Mouse (Mus musculus) forebrain, embryonic 11.5 days (tissue): ENCODE data around the gene Nup50. TPM values are rescaled to one million over a fixed set of nuclear protein-coding genes. Genes with fewer than 3 reads are reported as not detected.
"Not testable (repeated sequence)": the region's sequence is repeated elsewhere in the genome, so short reads cannot be mapped to it uniquely, and the experiment has no call there.

Source experiments
- ATAC-seq: fragments of 200-750 bp; cut with Nextera tagmentation; replicated peaks from 2 replicates; pipeline ENCODE4 v1.8.0; 2017; ENCODE audit warnings: moderate TSS enrichment; ENCODE audit not compliant: low FRiP score
- DNase-seq: peaks from one replicate; pipeline ENCODE4 v3.0.0-alpha.2; 2017; ENCODE audit warnings: low spot score
- H3K27ac ChIP-seq: fragments of 300-500 bp; sonication (generic); 2 replicates; pipeline ENCODE4 v1.5.1; 2014; ENCODE audit warnings: low read depth, low read length
- H3K27me3 ChIP-seq: fragments of 300-500 bp; sonication (generic); 2 replicates; pipeline ENCODE4 v1.6.1; 2014; ENCODE audit warnings: mild to moderate bottlenecking, low read length, mixed read lengths; ENCODE audit not compliant: control insufficient read depth, insufficient read depth
- H3K36me3 ChIP-seq: fragments of 300-500 bp; sonication (generic); 2 replicates; pipeline ENCODE4 v1.6.1; 2014; ENCODE audit warnings: mild to moderate bottlenecking, low read length, moderate library complexity, mixed read lengths; ENCODE audit not compliant: control insufficient read depth, insufficient read depth
- H3K4me1 ChIP-seq: fragments of 300-500 bp; sonication (generic); replicated peaks from 2 replicates; pipeline ENCODE4 v1.6.1; 2014; ENCODE audit warnings: low read length, mixed read lengths; ENCODE audit not compliant: control insufficient read depth, insufficient read depth
- H3K4me2 ChIP-seq: fragments of 300-500 bp; sonication (generic); 2 replicates; pipeline ENCODE4 v1.6.1; 2014; ENCODE audit warnings: low read depth, mild to moderate bottlenecking, low read length, moderate library complexity, mixed read lengths; ENCODE audit not compliant: severe bottlenecking
- H3K4me3 ChIP-seq: fragments of 300-500 bp; sonication (generic); 2 replicates; pipeline ENCODE4 v1.5.1; 2014; ENCODE audit warnings: low read depth, low read length
- H3K9ac ChIP-seq: fragments of 300-500 bp; sonication (generic); 2 replicates; pipeline ENCODE4 v1.6.1; 2014; ENCODE audit warnings: low read length
- H3K9me3 ChIP-seq: fragments of 300-500 bp; sonication (generic); 2 replicates; pipeline ENCODE4 v1.6.1; 2016; ENCODE audit warnings: low read length, mixed read lengths; ENCODE audit not compliant: control insufficient read depth
- WGBS: fragments of 180-500 bp; shearing (Covaris S2); extraction: QIAGEN DNeasy Blood & Tissue Kit; methylation state at CpG from one replicate; pipeline ENCODE4 v1.1.7; 2014; 5-methylcytosine and 5-hydroxymethylcytosine counted together
- polyA plus RNA-seq: library from polyadenylated mRNA; unstranded; fragments of >200 nt; fragmentation: Nextera tagmentation; extraction: Ambion mirVana; gene quantifications from 2 replicates; pipeline ENCODE4 v1.2.1, GENCODE M21; 2014

Nup50 gene
- polyA plus RNA-seq: 75.8 and 79.7 TPM in 2 replicates

GRCm38 (mm10) chr15:84922884-84923507 is at the start of gene Nup50:
Gene Nup50 (plus strand): TSS chr15:84923411.
- no peaks in the 10 kb centered on the region for H3K36me3 ChIP-seq
- peak within 1 kb of the TSS; percentile 94 for H3K27ac ChIP-seq
- peak within 1 kb of the TSS; percentile 98 for H3K4me3 ChIP-seq
- H3K27me3 ChIP-seq: no peaks in the 10 kb centered on the region
- peaks cover 4% of the 10 kb centered on the region; the same call in 1 of the 2 replicates for H3K4me1 ChIP-seq
- ATAC-seq (peak; percentile 92), DNase-seq (peak; percentile 100)
- H3K4me2 ChIP-seq: peak within 1 kb of the TSS; percentile 79
- no peaks in the 10 kb centered on the region for H3K9me3 ChIP-seq
- peak within 1 kb of the TSS; percentile 93 for H3K9ac ChIP-seq
- under 1% methylated on average over 58 of the region's 60 CpGs for WGBS

GRCm38 (mm10) chr15:84873867-84874266 is 49.3 kb upstream of the Nup50 start:
- Histone ChIP-seq H3K36me3 (no peaks in the 10 kb centered on the region), H3K4me1 (no peaks in the 10 kb centered on the region), H3K9me3 (no peaks in the 10 kb centered on the region), H3K4me3 (no peak overlapping the region), H3K4me2 (no peak overlapping the region), H3K9ac (no peak overlapping the region), H3K27me3 (no peaks in the 10 kb centered on the region), H3K27ac (no peak overlapping the region)
- DNase-seq (no peak), ATAC-seq (no peak)
- 90% methylated on average over 4 of the region's 4 CpGs for WGBS

- Histone ChIP-seq H3K9me3 (no peaks in the 10 kb centered on the region), H3K27me3 (no peaks in the 10 kb centered on the region), H3K9ac (no peak overlapping the region), H3K4me2 (no peak overlapping the region), H3K27ac (no peak overlapping the region), H3K36me3 (no peaks in the 10 kb centered on the region), H3K4me1 (no peaks in the 10 kb centered on the region), H3K4me3 (no peak overlapping the region)
- WGBS: 87% methylated on average over 12 of the region's 12 CpGs
- no peak for DNase-seq
- no peak for ATAC-seq
Measured at GRCm38 (mm10) chr15:84877029-84877815, 46.0 kb upstream of the Nup50 start.

GRCm38 (mm10) chr15:84888066-84888465 is 35.1 kb upstream of the Nup50 start:
- WGBS: 88% methylated on average over 12 of the region's 12 CpGs
- no peaks in the 10 kb centered on the region for H3K27me3 ChIP-seq
- no peak for DNase-seq

GRCm38 (mm10) chr15:84891246-84891645 is 32.0 kb upstream of the Nup50 start:
- no peak overlapping the region for H3K27ac ChIP-seq
- no peak overlapping the region for H3K4me3 ChIP-seq
- ATAC-seq (no peak), DNase-seq (no peak)
- no peak overlapping the region for H3K9ac ChIP-seq
- no peaks in the 10 kb centered on the region for H3K27me3 ChIP-seq
- no peak overlapping the region for H3K4me2 ChIP-seq
- no peaks in the 10 kb centered on the region for H3K9me3 ChIP-seq
- WGBS: 42% methylated on average over 3 of the region's 3 CpGs
- H3K4me1 ChIP-seq: no peaks in the 10 kb centered on the region
- H3K36me3 ChIP-seq: no peaks in the 10 kb centered on the region

More at GRCm38 (mm10) chr15:84888066-84888465, 35.1 kb upstream of the Nup50 start:
- ATAC-seq: no peak
- Histone ChIP-seq H3K9ac (no peak overlapping the region), H3K4me3 (no peak overlapping the region), H3K27ac (no peak overlapping the region), H3K4me2 (no peak overlapping the region), H3K36me3 (no peaks in the 10 kb centered on the region), H3K4me1 (no peaks in the 10 kb centered on the region), H3K9me3 (no peaks in the 10 kb centered on the region)

- Histone ChIP-seq H3K27ac (no peak overlapping the region), H3K4me2 (no peak overlapping the region), H3K4me3 (no peak overlapping the region), H3K4me1 (no peaks in the 10 kb centered on the region), H3K9me3 (no peaks in the 10 kb centered on the region), H3K9ac (no peak overlapping the region), H3K36me3 (no peaks in the 10 kb centered on the region), H3K27me3 (no peaks in the 10 kb centered on the region)
- no peak for ATAC-seq
- DNase-seq: peak; percentile 79
- WGBS: 2% methylated on average over 3 of the region's 3 CpGs
Measured at GRCm38 (mm10) chr15:84891658-84892057, 31.6 kb upstream of the Nup50 start.

GRCm38 (mm10) chr15:84896216-84896615 is 27.0 kb upstream of the Nup50 start:
- 76% methylated on average over 10 of the region's 10 CpGs for WGBS
- H3K27me3 ChIP-seq: not testable (repeated sequence)

GRCm38 (mm10) chr15:84896664-84897063 is 26.5 kb upstream of the Nup50 start:
- no peak for ATAC-seq
- no peaks in the 10 kb centered on the region for H3K9me3 ChIP-seq
- H3K27ac ChIP-seq: no peak overlapping the region
- DNase-seq: no peak
- H3K4me1 ChIP-seq: no peaks in the 10 kb centered on the region
- H3K9ac ChIP-seq: no peak overlapping the region
- H3K4me2 ChIP-seq: no peak overlapping the region
- H3K27me3 ChIP-seq: no peaks in the 10 kb centered on the region
- H3K36me3 ChIP-seq: no peaks in the 10 kb centered on the region
- no peak overlapping the region for H3K4me3 ChIP-seq
- 88% methylated on average over 1 of the region's 1 CpGs for WGBS

More at GRCm38 (mm10) chr15:84896216-84896615, 27.0 kb upstream of the Nup50 start:
- not testable (repeated sequence) for H3K4me1 ChIP-seq, DNase-seq, H3K36me3 ChIP-seq, H3K9ac ChIP-seq, H3K27ac ChIP-seq, H3K9me3 ChIP-seq, H3K4me2 ChIP-seq, H3K4me3 ChIP-seq, ATAC-seq
